Mouse (Mus musculus) heart, postnatal 0 days (tissue): ENCODE measurements around the gene Grb2. TPM values are rescaled to one million over a fixed set of nuclear protein-coding genes. Genes with fewer than 3 reads are reported as not detected.

Experiments used
- ATAC-seq: fragments of 200-750 bp; cut with Nextera tagmentation; 2 replicates; pipeline ENCODE4 v1.8.0; 2017; ENCODE audit warnings: low read depth, moderate number of reproducible peaks, moderate library complexity; ENCODE audit not compliant: insufficient read depth
- DNase-seq: peaks from one replicate; pipeline ENCODE4 v3.0.0-alpha.2; 2016; ENCODE audit warnings: low spot score
- H3K27ac ChIP-seq: fragments of 300-500 bp; sonication (generic); 2 replicates; pipeline ENCODE4 v1.5.1; 2014; ENCODE audit warnings: low read depth, mild to moderate bottlenecking
- H3K27me3 ChIP-seq: fragments of 300-500 bp; sonication (generic); 2 replicates; pipeline ENCODE4 v1.6.1; 2014; ENCODE audit warnings: low read length, mixed read lengths; ENCODE audit not compliant: control insufficient read depth, insufficient read depth
- H3K36me3 ChIP-seq: fragments of 300-500 bp; sonication (generic); replicated peaks from 2 replicates; pipeline ENCODE4 v1.6.1; 2014; ENCODE audit warnings: low read length, mixed read lengths; ENCODE audit not compliant: control insufficient read depth, insufficient read depth
- H3K4me1 ChIP-seq: fragments of 300-500 bp; sonication (generic); 2 replicates; pipeline ENCODE4 v1.6.1; 2014; ENCODE audit warnings: antibody characterized with exemption; ENCODE audit not compliant: control insufficient read depth, insufficient read depth
- H3K4me2 ChIP-seq: fragments of 300-500 bp; sonication (generic); 2 replicates; pipeline ENCODE4 v1.6.1; 2014; ENCODE audit warnings: low read depth, mild to moderate bottlenecking, low read length, moderate library complexity
- H3K4me3 ChIP-seq: fragments of 300-500 bp; sonication (generic); 2 replicates; pipeline ENCODE4 v1.5.1; 2014; ENCODE audit warnings: low read depth, low read length
- H3K9ac ChIP-seq: fragments of 300-500 bp; sonication (generic); replicated peaks from 2 replicates; pipeline ENCODE4 v1.6.1; 2014; ENCODE audit warnings: low read depth, low read length, mixed read lengths
- H3K9me3 ChIP-seq: fragments of 300-500 bp; sonication (generic); replicated peaks from 2 replicates; pipeline ENCODE4 v1.6.1; 2016; ENCODE audit warnings: low read length; ENCODE audit not compliant: control insufficient read depth
- CTCF ChIP-seq: IDR thresholded peaks from 2 replicates; pipeline ENCODE4 v1.5.1; 2016; ENCODE audit warnings: antibody characterized with exemption, control low read depth, low read depth
- EP300 ChIP-seq: IDR thresholded peaks from 2 replicates; pipeline ENCODE4 v1.6.1; 2016; ENCODE audit warnings: antibody characterized with exemption, low read depth
- WGBS: fragments of 180-500 bp; shearing (Covaris S2); extraction: QIAGEN DNeasy Blood & Tissue Kit; methylation state at CpG from one replicate; pipeline ENCODE4 v1.1.7; 2014; 5-methylcytosine and 5-hydroxymethylcytosine counted together
- polyA plus RNA-seq: library from polyadenylated mRNA; unstranded; fragments of >200 nt; fragmentation: Nextera tagmentation; extraction: Ambion mirVana; gene quantifications from 2 replicates; pipeline ENCODE4 v1.2.1, GENCODE M21; 2015
- total RNA-seq: library from RNA; depleted of rRNA; stranded (reverse); fragments of >200 nt; gene quantifications from 2 replicates; pipeline ENCODE4 v1.2.3, GENCODE M21; 2014; ENCODE audit warnings: low replicate concordance

Gene Grb2
- total and polyA plus RNA-seq, 2 experiments from 2014 or later = 96.9 to 126 TPM

GRCm38 (mm10) chr11:115625877-115626276 lies 82.5 kb downstream of the Grb2 start:
- 0 out of 2 replicates have a peak overlapping the region, but pooled peaks have one; percentile 15 for H3K27ac ChIP-seq
- H3K4me3 ChIP-seq = no peak overlapping the region
- H3K27me3 ChIP-seq = no peaks in the 10 kb centered on the region
- H3K9ac ChIP-seq = no peak overlapping the region
- H3K9me3 ChIP-seq = no peaks in the 10 kb centered on the region
- no peak for ATAC-seq
- peaks cover 5% of the 10 kb centered on the region; the same call in 1 of the 2 replicates for H3K4me1 ChIP-seq
- H3K4me2 ChIP-seq = no peak overlapping the region
- TF ChIP-seq EP300 (no peak), CTCF (no peak)
- peaks cover 28% of the 10 kb centered on the region for H3K36me3 ChIP-seq
- WGBS = 66% methylated on average over 9 of the region's 9 CpGs
- no peak for DNase-seq

GRCm38 (mm10) chr11:115623487-115624070 lies 84.8 kb downstream of the Grb2 start:
- TF ChIP-seq CTCF = peak; percentile 45
- no peak for TF ChIP-seq EP300
- Histone ChIP-seq H3K4me1 (peaks cover 5% of the 10 kb centered on the region; the same call in 1 of the 2 replicates), H3K9ac (no peak overlapping the region), H3K9me3 (no peaks in the 10 kb centered on the region), H3K4me3 (no peak overlapping the region), H3K4me2 (no peak overlapping the region), H3K27ac (no peak overlapping the region), H3K27me3 (no peaks in the 10 kb centered on the region), H3K36me3 (peaks cover 41% of the 10 kb centered on the region)
- WGBS = 69% methylated on average over 9 of the region's 9 CpGs
- no peak for ATAC-seq
- no peak for DNase-seq

GRCm38 (mm10) chr11:115619949-115620348 lies 88.4 kb downstream of the Grb2 start:
- peaks cover 49% of the 10 kb centered on the region for H3K36me3 ChIP-seq
- WGBS = 95% methylated on average over 7 of the region's 7 CpGs

GRCm38 (mm10) chr11:115618732-115619516 lies 89.5 kb downstream of the Grb2 start:
- 89% methylated on average over 16 of the region's 16 CpGs for WGBS
- Histone ChIP-seq H3K27ac (no peak overlapping the region), H3K9me3 (no peaks in the 10 kb centered on the region), H3K9ac (no peak overlapping the region), H3K4me3 (no peak overlapping the region), H3K27me3 (no peaks in the 10 kb centered on the region), H3K4me2 (no peak overlapping the region), H3K4me1 (0 out of 2 replicates have a peak, but pooled peaks cover 5% of the 10 kb centered on the region), H3K36me3 (peaks cover 50% of the 10 kb centered on the region)
- TF ChIP-seq CTCF (no peak), EP300 (no peak)
- DNase-seq (no peak), ATAC-seq (no peak)

More at GRCm38 (mm10) chr11:115619949-115620348, 88.4 kb downstream of the Grb2 start:
- H3K27ac ChIP-seq = no peak overlapping the region
- no peaks in the 10 kb centered on the region for H3K9me3 ChIP-seq
- 0 out of 2 replicates have a peak, but pooled peaks cover 4% of the 10 kb centered on the region for H3K4me1 ChIP-seq
- no peak for ATAC-seq
- no peak overlapping the region for H3K9ac ChIP-seq
- H3K4me2 ChIP-seq = no peak overlapping the region
- no peak for TF ChIP-seq CTCF
- TF ChIP-seq EP300 = no peak
- no peak for DNase-seq
- H3K27me3 ChIP-seq = no peaks in the 10 kb centered on the region
- H3K4me3 ChIP-seq = no peak overlapping the region

GRCm38 (mm10) chr11:115618001-115618400 lies 90.4 kb downstream of the Grb2 start:
- no peaks in the 10 kb centered on the region for H3K27me3 ChIP-seq
- TF ChIP-seq EP300 (no peak), CTCF (no peak)
- H3K4me1 ChIP-seq = peaks cover 13% of the 10 kb centered on the region; the same call in 1 of the 2 replicates
- H3K9ac ChIP-seq = no peak overlapping the region
- H3K9me3 ChIP-seq = no peaks in the 10 kb centered on the region
- ATAC-seq (no peak), DNase-seq (no peak)
- H3K36me3 ChIP-seq = peaks cover 41% of the 10 kb centered on the region
- no peak overlapping the region for H3K4me2 ChIP-seq
- H3K4me3 ChIP-seq = no peak overlapping the region
- 97% methylated on average over 2 of the region's 2 CpGs for WGBS
- H3K27ac ChIP-seq = no peak overlapping the region
